Mouse (Mus musculus): ENCODE data around the gene Syndig1l.

The Syndig1l gene

DNA sequence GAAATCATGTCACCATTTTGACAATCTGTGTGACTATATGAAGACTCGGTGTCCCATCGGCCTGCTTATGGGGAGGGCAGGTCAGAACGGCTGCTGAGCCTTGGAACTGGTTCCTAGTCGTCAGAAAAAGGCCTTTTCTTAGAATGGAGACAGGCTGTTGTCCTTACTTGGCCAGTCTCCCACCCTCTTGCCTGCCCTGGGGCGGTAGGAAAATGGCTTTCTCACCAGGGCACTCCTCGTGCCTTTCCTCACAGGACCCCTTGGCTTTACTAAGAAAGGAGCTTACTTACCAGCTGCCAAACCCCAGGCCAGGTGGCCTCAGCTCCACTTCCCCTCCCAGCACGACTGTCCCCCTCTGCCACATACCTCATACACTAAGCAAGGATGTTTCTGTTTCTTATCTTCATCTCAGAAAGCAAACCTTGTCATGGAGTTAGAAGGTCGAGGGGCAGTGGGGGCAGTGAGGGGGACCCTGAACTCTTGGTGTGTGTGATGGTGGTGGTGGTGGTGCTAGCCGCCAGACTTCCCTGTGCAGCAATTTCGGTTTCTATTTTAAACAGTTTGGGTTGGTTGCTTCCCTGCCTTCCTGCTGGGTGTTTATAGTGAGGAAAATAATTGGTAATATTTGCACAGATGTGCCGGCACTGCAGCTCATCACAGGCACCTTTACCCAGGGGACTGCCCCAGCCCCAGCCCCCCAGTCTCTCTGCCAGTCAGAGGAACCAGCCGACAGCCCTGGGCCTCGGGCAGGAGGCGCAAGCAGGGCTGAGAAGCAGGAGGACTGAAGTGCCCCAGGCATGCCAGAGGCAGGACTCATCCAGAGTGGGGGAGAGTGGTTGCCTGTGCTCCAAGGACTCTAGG, 23.7 kb downstream of the Syndig1l start:
- in situ Hi-C loops (cut with MboI): no loop called here

DNA sequence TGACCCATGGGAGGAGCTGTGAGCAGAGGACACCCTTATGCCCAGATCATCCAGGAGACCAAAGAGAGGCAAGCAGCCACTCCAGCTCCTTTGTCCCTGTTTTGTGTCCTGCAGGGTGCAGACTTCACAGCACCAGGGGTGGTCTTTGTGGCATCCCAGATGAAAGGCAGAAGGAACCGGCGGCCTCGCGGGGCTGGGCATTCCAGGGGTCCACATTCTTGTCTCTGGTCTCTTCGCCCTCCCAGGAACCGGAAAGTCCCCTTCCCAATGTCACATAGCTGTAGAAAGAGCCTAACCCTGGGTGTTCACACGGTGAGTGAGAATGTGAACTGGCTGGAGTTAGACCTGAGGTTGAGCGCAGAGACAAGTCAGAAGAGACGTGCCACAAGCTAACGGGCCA, 27.0 kb downstream of the Syndig1l start:
- in situ Hi-C loops (cut with MboI): no loop called here

DNA sequence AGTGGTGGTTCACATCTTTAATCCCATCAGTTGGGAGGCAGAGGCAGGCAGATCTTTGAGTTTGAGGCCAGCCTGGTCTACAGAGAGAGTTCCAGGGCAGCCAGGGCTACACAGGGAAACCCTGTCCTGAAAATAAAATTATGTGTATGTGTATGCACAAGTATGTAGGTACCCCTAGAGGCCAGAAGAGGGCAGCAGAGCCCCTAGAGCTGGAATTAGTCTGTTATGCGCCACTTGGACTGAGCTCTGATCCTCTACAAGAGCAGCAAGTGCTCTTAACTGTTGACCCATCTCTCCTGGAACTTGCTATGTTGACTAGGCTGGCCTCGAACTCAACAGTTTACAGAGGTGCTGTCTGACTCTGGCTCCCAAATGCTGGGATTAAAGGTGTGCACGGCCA, 28.1 kb downstream of the Syndig1l start:
- in situ Hi-C loops (cut with MboI): no loop called here

DNA sequence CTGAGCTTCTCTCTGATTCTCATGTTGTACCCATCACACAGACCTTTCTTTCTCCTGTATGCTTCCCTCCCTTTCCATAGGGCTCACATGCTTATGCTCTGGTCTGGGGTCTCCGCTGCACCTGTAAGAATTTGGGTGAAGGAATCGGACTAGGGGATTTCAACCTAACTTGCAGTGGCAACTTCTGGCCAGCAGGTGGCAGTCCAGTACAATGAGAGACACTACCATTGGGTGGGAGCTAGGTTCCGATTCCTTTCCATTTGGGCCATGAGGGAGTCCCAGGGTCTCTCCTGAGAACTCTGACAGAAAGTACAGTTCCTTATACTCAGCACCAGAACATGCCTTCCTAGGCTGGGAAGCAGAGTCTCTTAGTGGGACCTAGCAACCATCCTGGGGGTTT, 44.7 kb downstream of the Syndig1l start:
- in situ Hi-C loops (cut with MboI): loop anchor here (5.0 kb wide), 1 partner anchor 98 kb away; no protein-coding TSS in a partner anchor

DNA sequence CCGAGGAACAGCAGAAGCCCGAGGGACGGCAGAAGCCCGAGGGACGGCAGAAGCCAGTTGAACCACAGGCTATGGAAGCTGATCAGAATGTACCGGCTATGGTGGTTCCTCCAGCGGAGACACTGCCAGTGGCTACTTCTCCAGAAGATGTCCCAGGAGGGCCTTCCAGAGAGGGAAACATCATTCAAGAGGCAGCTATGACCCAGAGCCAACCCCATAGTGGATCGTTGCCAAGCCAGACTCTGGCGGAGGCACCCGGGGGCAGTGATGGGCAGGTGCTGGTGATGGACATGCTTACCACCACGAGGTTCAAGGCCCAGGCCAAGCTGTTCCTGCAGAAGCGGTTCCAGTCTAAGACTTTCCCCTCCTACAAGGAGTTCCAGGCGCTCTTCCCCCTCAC, 48.4 kb downstream of the Syndig1l start:
- in situ Hi-C loops (cut with MboI): loop anchor here (5.0 kb wide), 1 partner anchor 102 kb away; no protein-coding TSS in a partner anchor

DNA sequence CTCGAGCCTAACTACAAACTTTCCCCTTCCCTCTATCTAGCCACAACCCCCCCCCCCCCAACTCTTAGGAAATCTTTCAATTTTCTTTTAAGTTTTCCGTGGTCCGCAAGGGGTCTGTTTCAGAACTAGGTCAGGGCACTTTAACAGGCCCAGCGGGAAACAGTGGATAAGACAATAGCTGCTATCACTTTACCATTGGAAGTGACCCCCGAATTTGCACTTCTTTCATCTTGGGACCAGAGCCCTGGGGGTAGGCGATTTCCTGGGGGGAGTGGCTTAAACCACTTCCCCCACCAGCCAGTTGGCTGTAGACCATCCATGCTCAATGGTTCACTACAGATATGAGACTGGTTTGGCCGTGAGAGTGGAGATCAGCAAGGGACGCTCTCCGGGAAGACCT, 58.0 kb downstream of the Syndig1l start, which contains the start of gene Vrtn:
Gene Vrtn (plus strand): TSS at position 366 of the 400 bp plus-strand sequence.
- in situ Hi-C loops (cut with MboI): no loop called here

DNA sequence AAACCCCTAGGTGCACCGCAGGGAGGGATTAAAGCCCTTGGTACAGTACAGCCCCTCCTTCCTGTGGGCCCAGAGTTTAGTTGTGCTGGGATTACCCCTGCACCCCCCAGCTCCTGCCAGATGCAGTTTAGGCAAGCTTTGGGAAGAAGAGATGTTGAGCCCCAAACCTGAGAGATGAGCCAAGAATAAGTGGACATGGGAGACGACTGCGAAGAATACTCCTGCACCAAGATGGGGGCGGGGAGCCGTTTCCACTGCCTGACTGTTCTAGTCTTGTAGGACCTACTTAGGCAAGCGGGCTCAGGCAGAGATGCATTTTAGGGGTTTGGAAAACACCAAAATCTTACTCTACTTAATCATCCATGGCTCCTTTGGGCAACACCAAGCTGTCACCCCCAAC, 58.4 kb downstream of the Syndig1l start:
- in situ Hi-C loops (cut with MboI): no loop called here

DNA sequence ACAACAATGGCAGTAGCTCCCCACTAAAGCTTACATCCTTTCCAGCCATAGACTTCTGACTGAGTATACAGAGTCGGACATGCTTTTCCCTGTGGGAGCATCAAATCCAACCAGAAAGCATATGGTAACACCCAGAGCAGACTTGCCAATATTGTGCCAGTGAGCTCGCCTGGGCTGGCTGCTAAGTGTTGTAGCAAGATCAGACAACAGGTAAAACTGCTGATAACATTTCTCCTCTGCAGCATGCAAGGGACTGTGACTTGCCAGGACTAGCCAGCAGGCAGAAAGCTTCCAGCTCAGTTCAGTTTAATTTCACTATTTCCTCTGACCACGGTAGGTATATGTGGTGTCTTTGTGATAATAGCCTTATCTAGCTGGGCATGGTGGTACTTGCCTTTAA, 66.8 kb downstream of the Syndig1l start:
- in situ Hi-C loops (cut with MboI): no loop called here
